Mouse (Mus musculus) C2C12 (cell line): Measurements from ENCODE around the gene Acot11.

Source experiments
- CTCF ChIP-seq: IDR thresholded peaks from one replicate; pipeline ENCODE4 v1.5.1; 2011; ENCODE audit not compliant: control insufficient read depth, insufficient read depth, insufficient read length
- MYOD1 ChIP-seq: IDR thresholded peaks from one replicate; pipeline ENCODE4 v1.6.1; 2011; ENCODE audit warnings: low read depth; ENCODE audit not compliant: control insufficient read depth, insufficient read length
- USF1 ChIP-seq: IDR thresholded peaks from one replicate; pipeline ENCODE4 v1.6.1; 2011; ENCODE audit warnings: low read depth, mild to moderate bottlenecking, control low read depth, moderate library complexity

GRCm38 (mm10) chr4:106810039-106810438, 5.2 kb upstream of the Acot11 start:
- TF ChIP-seq CTCF (peak; percentile 16), USF1 (no peak), MYOD1 (no peak)
